Mouse (Mus musculus): ENCODE measurements around the gene Meis2. TPM values are rescaled to one million over a fixed set of nuclear protein-coding genes. Genes with fewer than 3 reads are reported as not detected.

The Meis2 gene
- polyA plus RNA-seq, 1 experiment, result 209 TPM

DNA sequence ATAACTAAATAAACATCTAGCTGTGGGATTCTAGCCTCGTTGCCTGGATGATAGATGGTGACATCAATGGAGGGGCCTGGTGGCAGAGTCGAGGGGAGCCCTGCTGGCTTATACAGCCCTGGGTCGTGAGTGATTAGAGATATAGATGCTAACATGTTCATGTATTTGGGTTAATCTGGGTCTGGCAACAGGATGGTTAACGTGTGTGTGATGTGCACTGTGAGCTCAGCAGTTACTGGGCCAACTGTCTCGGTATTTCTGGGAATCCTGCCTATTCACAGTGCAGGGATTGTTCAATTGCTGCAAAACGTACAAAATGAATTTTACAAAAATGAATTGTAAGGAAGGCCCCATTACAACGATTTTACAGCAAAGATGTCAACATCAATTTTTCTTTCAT lies 20.6 kb downstream of the Meis2 start:
- no peak for TF ChIP-seq POLR2A (IDR thresholded peaks at IDR 0.05; ENCODE audit: borderline replicate concordance, extremely low read depth, insufficient read depth, insufficient read length, poor library complexity, severe bottlenecking)
- TF ChIP-seq CTCF (IDR thresholded peaks at IDR 0.05; ENCODE audit: borderline replicate concordance, extremely low read depth, insufficient read depth, insufficient read length), result no peak

DNA sequence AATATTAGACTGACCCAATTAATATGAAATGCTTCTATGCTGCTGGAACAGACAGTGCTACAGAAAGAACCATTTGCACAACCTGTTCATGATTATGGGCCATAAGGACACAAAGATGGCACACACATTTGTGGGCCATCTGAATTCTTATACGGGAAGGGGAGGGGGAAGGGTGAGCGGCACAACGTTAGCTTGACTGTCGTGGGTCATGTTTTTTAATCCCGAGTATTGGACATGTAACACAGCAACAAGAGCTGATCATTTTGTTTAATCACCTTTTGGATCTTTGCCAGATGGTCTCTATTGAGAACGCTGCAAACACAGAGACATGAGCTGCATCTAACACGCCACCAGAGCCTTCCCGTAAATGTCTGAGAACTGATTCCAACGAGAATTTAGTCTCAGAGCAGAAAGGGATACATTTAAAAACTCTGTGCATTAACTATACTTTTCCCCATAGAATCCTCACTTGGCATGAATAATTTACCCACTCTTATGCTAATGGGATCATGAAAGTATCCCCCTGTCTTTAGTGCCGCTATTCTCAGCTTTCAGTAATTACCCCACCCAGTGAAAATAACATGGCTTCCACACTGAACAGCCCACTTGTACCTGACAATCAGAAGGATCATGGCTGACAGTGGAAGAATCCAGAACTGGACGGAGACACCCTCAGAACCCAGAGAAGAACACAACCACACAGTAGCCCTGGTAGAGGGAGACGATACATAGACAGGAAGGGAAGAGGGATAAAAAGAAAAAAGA lies 22.5 kb downstream of the Meis2 start:
- TF ChIP-seq CTCF (IDR thresholded peaks at IDR 0.05; ENCODE audit: borderline replicate concordance, extremely low read depth, insufficient read depth, insufficient read length), result no peak
- TF ChIP-seq POLR2A (IDR thresholded peaks at IDR 0.05; ENCODE audit: borderline replicate concordance, extremely low read depth, insufficient read depth, insufficient read length, poor library complexity, severe bottlenecking), result no peak
- DNase-seq (ENCODE audit: low read depth), result peak; percentile 84

More for the DNA sequence above, 20.6 kb downstream of the Meis2 start:
- DNase-seq (ENCODE audit: low read depth), result peak; percentile 83

DNA sequence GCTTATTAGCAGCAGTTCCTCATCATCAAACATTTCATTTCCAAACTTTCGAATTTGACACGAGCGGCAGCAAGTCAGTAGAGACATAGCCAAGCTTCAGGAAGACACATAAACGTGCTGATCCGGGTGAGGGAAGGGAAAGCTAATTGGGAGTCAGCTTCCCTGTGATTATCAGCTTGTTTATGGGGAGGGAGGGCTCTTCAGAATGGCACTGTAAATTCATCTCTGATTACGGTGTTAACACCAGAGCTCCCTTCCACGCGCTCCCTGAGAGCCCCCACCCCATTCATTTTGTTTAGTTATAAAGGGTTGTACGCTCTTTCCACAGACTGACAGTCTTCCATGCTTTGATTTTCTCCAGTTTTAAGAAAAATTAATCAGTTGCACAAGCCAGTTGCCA lies 23.2 kb downstream of the Meis2 start:
- TF ChIP-seq POLR2A (IDR thresholded peaks at IDR 0.05; ENCODE audit: borderline replicate concordance, extremely low read depth, insufficient read depth, insufficient read length, poor library complexity, severe bottlenecking) (no peak), CTCF (IDR thresholded peaks at IDR 0.05; ENCODE audit: borderline replicate concordance, extremely low read depth, insufficient read depth, insufficient read length) (no peak)
- peak; percentile 83 for DNase-seq (ENCODE audit: low read depth)

DNA sequence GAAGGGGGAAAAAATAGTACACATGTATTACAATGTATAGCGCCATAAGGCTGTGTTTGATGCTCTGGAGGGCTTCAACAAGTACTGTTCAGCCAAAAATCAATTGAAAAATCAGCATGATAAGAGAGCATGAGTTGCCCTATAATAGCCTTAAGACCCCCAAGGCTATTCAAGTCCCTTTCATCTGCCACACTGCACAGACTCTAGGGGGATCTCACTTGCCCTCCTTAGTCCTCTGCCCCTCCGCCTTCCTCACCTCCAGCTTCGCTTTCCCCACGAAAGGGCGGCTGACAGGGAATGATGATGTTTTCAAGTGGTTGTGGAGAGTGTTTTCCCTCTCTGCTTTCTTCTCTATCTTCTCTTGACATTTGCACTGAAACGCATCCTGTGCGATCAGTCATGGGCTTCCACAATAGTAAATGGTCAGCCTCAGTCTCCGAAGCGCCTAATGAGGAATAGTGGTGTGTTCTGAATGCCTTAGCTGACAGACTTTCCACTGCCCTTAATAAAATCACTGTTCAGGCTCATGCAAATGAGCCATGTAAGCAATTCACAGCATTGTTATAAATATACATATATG lies 23.9 kb downstream of the Meis2 start:
- no peak for TF ChIP-seq CTCF (IDR thresholded peaks at IDR 0.05; ENCODE audit: borderline replicate concordance, extremely low read depth, insufficient read depth, insufficient read length)
- TF ChIP-seq POLR2A (IDR thresholded peaks at IDR 0.05; ENCODE audit: borderline replicate concordance, extremely low read depth, insufficient read depth, insufficient read length, poor library complexity, severe bottlenecking), result no peak
- DNase-seq (ENCODE audit: low read depth), result peak; percentile 47

DNA sequence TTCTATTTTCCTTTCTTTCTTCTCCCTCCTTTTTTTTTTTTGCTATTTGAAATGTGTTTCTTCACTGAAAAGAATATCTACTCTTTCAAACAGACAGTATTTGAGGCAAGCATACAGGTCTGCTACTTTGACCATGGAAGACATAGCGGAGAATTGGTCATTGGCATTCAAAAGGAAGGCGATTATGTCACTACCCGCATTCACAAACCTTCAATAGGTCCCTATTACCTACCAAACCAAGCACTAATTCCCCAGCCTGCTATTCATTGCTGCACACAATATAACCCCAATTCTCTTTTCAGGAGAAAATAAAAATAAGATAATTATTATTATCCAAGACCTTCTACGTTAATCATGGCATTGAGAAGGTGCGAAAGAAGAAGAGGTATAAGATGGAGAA lies 30.3 kb downstream of the Meis2 start:
- no peak for TF ChIP-seq CTCF (IDR thresholded peaks at IDR 0.05; ENCODE audit: borderline replicate concordance, extremely low read depth, insufficient read depth, insufficient read length)
- no peak for TF ChIP-seq POLR2A (IDR thresholded peaks at IDR 0.05; ENCODE audit: borderline replicate concordance, extremely low read depth, insufficient read depth, insufficient read length, poor library complexity, severe bottlenecking)
- DNase-seq (ENCODE audit: low read depth), result peak; percentile 61

DNA sequence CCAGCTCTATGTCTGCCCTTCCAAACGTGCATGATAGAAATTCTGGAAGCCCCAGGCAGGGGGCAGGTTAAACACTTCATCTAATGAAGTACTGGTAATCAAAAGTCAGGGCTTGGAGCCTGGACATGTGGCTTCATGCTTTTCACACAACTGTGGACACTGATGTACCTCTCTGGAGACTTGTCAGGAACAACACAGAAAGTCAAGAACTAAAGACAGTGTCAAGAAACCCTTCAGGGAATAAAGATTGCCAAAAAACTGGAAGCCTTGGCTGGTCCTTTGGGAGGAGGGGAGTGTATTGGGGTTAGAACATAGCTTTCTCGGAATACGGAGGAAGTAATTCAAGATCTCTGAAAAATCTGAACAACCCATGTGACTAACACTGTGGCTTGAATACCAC lies 37.5 kb downstream of the Meis2 start:
- DNase-seq (ENCODE audit: low read depth), result no peak
- TF ChIP-seq POLR2A (IDR thresholded peaks at IDR 0.05; ENCODE audit: borderline replicate concordance, extremely low read depth, insufficient read depth, insufficient read length, poor library complexity, severe bottlenecking) (no peak), CTCF (IDR thresholded peaks at IDR 0.05; ENCODE audit: borderline replicate concordance, extremely low read depth, insufficient read depth, insufficient read length) (no peak)

DNA sequence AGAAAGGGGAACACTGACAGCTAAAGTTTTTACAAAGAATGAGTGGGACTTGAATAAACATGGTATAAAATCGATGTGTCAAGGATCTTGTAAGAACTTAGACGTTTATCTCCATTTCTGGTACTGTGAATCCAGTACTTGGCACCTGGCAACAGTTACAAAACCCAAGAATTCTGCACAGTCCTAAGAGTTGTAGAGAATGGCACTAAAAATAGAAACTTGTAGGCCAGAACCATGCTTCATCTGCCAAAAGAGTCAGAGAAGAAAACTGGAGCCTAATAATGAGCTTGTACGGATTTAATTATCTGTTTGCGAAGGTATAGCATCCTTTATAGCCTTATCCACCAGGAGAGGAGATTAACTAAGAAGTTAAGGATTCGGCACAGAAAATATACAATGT lies 42.8 kb downstream of the Meis2 start:
- no peak for DNase-seq (ENCODE audit: low read depth)

DNA sequence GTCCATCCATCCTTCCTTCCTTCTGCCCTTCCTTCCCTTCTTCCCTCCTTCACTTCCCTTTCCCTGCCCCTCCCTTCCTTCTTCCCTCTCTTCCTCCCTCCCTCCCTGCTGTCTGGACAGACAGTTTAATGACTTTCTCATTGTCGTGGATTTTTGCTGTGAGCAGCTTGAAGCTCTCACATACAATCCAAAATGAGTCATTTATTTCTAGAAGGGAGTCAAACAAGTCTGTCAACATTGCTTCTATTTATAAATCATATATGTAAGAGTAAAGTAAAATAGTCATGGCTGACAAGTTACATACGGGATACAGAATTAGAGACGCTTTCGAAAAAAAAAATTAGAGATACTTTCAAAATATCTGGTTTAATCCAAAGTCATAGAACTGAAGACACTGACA lies 43.7 kb downstream of the Meis2 start:
- no peak for DNase-seq (ENCODE audit: low read depth)

More for the DNA sequence above, 42.8 kb downstream of the Meis2 start:
- no peak for TF ChIP-seq CTCF (IDR thresholded peaks at IDR 0.05; ENCODE audit: borderline replicate concordance, extremely low read depth, insufficient read depth, insufficient read length)
- TF ChIP-seq POLR2A (IDR thresholded peaks at IDR 0.05; ENCODE audit: borderline replicate concordance, extremely low read depth, insufficient read depth, insufficient read length, poor library complexity, severe bottlenecking), result no peak

DNA sequence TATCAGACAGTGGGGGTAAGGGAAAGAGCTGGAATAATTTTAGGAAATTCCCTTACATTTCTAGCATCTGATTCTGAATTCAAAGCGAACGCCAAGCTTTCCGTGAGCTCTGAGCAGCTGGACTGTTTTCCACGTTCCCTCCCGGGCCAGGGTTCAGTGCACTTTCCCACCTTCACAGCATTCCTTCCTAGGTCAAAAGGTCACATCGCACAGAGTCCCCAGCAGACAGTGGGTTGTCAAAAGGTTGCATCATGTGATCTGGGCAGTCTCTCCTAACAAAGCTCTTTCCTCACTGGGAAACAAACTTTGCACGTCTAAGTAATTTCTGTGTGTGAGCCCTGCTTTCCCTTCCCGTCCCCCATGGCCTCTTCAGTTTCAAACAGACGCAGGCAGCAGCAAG lies 44.6 kb downstream of the Meis2 start:
- DNase-seq (ENCODE audit: low read depth), result no peak
- TF ChIP-seq POLR2A (IDR thresholded peaks at IDR 0.05; ENCODE audit: borderline replicate concordance, extremely low read depth, insufficient read depth, insufficient read length, poor library complexity, severe bottlenecking), result no peak
- no peak for TF ChIP-seq CTCF (IDR thresholded peaks at IDR 0.05; ENCODE audit: borderline replicate concordance, extremely low read depth, insufficient read depth, insufficient read length)

More for the DNA sequence above, 43.7 kb downstream of the Meis2 start:
- TF ChIP-seq POLR2A (IDR thresholded peaks at IDR 0.05; ENCODE audit: borderline replicate concordance, extremely low read depth, insufficient read depth, insufficient read length, poor library complexity, severe bottlenecking) (no peak), CTCF (IDR thresholded peaks at IDR 0.05; ENCODE audit: borderline replicate concordance, extremely low read depth, insufficient read depth, insufficient read length) (no peak)

DNA sequence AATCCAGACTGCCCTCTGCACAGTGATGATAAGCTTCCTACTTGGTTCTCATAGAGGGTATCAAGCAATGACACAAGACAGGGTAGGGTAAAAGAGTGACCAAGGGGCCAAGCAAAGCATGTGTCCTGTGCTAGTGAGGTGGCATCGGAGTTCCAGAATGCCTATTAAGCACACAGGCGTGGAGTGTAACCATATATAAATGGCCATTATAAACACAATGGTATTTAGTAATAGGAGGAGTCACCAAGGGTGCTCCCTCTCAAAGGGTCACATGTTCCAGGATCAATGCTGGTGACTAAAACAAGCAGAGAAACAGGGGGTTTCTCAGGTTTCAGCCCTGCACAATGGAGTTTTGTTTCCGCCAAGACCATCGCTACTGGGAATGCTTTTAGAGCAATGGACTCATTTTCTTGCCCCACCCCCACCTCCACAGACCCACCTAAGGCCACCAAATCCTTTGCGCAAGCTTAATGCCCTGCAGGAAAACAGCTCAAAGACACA lies 45.1 kb downstream of the Meis2 start:
- TF ChIP-seq CTCF (IDR thresholded peaks at IDR 0.05; ENCODE audit: borderline replicate concordance, extremely low read depth, insufficient read depth, insufficient read length) (no peak), POLR2A (IDR thresholded peaks at IDR 0.05; ENCODE audit: borderline replicate concordance, extremely low read depth, insufficient read depth, insufficient read length, poor library complexity, severe bottlenecking) (no peak)
- DNase-seq (ENCODE audit: low read depth), result peak; percentile 69

DNA sequence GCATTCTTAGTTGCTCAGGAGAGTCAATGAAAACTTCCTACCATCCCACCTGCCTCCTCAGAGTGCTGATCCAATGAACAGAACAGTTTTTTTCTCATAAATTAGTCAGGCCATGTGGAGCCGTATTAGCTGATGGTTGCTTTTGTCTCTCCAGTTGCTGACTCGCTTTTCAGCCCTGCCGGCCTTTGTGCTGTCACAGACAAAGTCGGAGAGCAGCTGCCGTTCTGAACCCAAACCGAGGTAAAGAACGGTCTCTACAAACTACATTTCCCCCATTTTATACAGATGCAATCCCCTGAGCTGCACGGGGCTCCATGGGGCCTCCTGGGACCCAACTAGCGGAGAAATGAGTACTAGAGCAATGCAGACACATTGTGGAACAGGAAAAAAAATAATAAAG lies 45.7 kb downstream of the Meis2 start:
- peak; percentile 90 for DNase-seq (ENCODE audit: low read depth)
- TF ChIP-seq CTCF (IDR thresholded peaks at IDR 0.05; ENCODE audit: borderline replicate concordance, extremely low read depth, insufficient read depth, insufficient read length), result no peak
- TF ChIP-seq POLR2A (IDR thresholded peaks at IDR 0.05; ENCODE audit: borderline replicate concordance, extremely low read depth, insufficient read depth, insufficient read length, poor library complexity, severe bottlenecking), result no peak

DNA sequence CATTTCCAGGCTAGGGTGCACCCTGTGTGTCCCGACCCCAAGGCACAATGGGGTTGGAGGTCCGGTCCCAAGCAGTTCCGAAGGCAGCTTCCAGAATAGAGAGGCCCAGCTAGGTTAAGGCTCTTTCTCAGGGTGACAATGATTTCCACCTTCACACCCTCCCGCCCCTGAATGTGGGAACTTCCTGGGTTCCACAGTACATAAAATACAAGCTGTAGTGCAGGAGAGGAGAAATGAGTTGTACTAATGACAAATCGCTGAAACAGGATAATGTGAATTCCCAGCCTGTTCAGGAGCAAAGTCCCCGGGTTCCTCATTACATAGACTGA lies 46.2 kb downstream of the Meis2 start:
- no peak for TF ChIP-seq CTCF (IDR thresholded peaks at IDR 0.05; ENCODE audit: borderline replicate concordance, extremely low read depth, insufficient read depth, insufficient read length)
- no peak for TF ChIP-seq POLR2A (IDR thresholded peaks at IDR 0.05; ENCODE audit: borderline replicate concordance, extremely low read depth, insufficient read depth, insufficient read length, poor library complexity, severe bottlenecking)
- DNase-seq (ENCODE audit: low read depth), result peak; percentile 66
